Mouse (Mus musculus): ENCODE measurements at regions not wholly inside any gene's neighbourhood (a gene's known extent, or its start where the extent isn't known, plus 50 kb on each side); places are given as distances from the start of the nearest gene placed in this dataset.

GRCm38 (mm10) chr14:19665756-19666155, 63.4 kb upstream of the Gm5458 start:
- peak; percentile 21 for DNase-seq (ENCODE audit: low read depth, low spot score)

- no peak for DNase-seq (ENCODE audit: low read depth, low spot score)
Measured at GRCm38 (mm10) chr14:19674046-19674445, 71.7 kb upstream of the Gm5458 start.

- DNase-seq (ENCODE audit: low read depth, low spot score): no peak
Measured at GRCm38 (mm10) chr14:19688426-19688825, 62.6 kb upstream of the Nid2 start.

GRCm38 (mm10) chr14:19693606-19694005, 57.5 kb upstream of the Nid2 start:
- no peak for DNase-seq (ENCODE audit: low read depth, low spot score)

GRCm38 (mm10) chr14:19694289-19694688, 56.8 kb upstream of the Nid2 start:
- no peak for DNase-seq (ENCODE audit: low read depth, low spot score)

- DNase-seq (ENCODE audit: low read depth, low spot score): no peak
Measured at GRCm38 (mm10) chr14:19699497-19699896, 51.6 kb upstream of the Nid2 start.
